Mouse (Mus musculus) megakaryocyte, embryonic 14.5 days (primary cell): ENCODE results near the gene Rdx.

Experiments
- FLI1 ChIP-seq: IDR thresholded peaks from 2 replicates; pipeline ENCODE4 v1.6.1; 2012; ENCODE audit warnings: low read length, inconsistent platforms, mixed read lengths
- GATA1 ChIP-seq: IDR thresholded peaks from 3 replicates; pipeline ENCODE4 v1.6.1; 2012; ENCODE audit warnings: mixed read lengths, low read length, inconsistent platforms, borderline replicate concordance

DNA sequence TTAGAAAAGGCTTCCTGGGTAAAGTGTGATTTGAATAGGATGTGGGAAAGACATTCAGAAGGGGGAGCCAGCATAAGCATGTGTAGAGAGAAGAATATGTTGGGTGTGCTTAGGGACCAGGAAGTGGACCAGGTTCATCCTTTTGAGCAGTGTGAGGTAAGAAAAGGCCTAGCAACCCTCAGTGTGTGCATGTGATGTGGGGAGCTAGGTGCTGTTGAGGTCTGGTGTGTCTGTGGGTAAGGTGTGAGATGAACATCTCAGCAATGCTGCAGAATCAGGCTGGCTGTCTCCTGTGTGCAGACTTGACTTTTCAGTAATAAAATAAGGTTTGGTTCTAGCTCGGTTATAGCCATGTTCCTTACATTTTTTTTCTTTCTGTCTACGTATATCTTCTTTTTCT is 23.1 kb downstream of the Rdx start:
- TF ChIP-seq GATA1, result no peak
- TF ChIP-seq FLI1, result no peak
